Mouse (Mus musculus) gastrocnemius, adult 18-20 months (tissue): ENCODE measurements around the gene Ippk. TPM values are rescaled to one million over a fixed set of nuclear protein-coding genes. Genes with fewer than 3 reads are reported as not detected.

Experiments
- DNase-seq: peaks from one replicate; pipeline ENCODE4 v3.0.0; 2021; ENCODE audit warnings: low spot score
- total RNA-seq, 2 experiments: library from RNA; stranded (reverse); gene quantifications; 2 replicates each; pipeline ENCODE4 v1.2.3; 2021

Gene Ippk
- total RNA-seq, 2 experiments from 2014 or later, result 5.9 to 6.6 TPM

DNA sequence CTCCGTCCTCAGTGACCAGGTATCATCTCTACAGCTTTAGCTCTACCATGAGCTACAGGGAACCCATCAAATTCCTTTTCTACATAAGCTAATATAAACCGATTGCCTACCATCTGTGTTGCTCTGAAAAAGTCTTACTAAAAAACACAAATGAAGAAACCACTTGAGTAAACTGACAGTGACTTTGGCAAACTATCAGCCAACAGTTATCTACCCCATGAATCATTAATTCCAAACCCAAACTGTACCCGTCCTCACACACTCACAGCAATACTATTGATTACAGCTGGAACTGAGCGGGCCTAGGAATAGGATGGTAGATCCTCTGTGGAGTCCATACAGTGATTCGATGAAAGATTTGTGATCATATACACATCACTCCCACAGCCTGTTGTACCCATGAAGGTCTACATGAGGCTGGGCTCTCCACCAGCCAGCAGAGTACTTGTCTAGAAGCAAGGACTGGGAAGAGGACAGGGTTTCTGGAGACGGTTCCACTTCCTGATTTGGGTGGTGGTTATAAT lies 57.9 kb downstream of the Ippk start:
- DNase-seq, result no peak

- peak; percentile 77 for DNase-seq
Observed at GRCm38 (mm10) chr13:49479399-49479798, 58.4 kb downstream of the Ippk start.

GRCm38 (mm10) chr13:49480057-49480456 lies 59.0 kb downstream of the Ippk start:
- peak; percentile 90 for DNase-seq

DNA sequence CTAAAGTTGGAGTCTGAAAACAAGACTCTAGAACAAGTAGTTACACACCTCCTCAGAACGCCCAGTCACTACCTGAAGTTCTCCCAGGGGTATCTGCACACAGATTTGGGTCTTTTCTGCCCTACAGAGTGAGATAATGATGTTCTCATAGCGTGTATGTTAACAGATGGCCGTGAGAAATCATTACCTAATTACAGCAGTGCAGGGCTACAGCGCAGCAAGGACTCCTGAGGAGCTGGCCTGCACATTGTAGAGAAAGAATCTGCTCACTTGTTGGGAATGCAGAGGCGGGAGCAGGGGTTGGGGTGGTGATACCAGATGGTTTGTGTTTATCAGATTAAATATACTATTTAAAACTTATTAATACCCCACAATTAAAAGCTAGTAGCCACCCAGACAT lies 59.5 kb downstream of the Ippk start:
- DNase-seq, result peak; percentile 37

DNA sequence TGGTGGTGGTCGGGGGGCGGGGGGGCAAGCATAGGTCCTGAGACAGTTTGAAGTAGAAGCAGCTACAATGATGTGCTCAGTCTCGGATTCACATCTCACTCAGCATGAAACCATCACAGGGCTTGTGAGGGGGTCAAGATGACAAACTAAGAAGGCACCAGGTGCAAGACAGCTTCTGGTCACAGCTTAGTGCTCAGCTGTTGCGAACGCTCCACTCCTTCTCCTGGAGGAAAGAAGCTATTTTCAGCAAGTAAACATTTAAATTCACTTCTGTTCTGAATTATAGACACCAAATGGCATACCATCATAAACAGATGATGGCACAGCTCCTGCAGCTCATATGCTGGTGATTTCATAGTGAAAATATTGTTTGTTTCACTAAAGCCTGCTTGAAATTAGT lies 64.3 kb downstream of the Ippk start:
- DNase-seq, result no peak

GRCm38 (mm10) chr13:49492376-49493368 lies 71.6 kb downstream of the Ippk start, which contains the start of gene Tes3-ps:
Gene Tes3-ps (plus strand): TSS chr13:49493318.
- peak; percentile 34 for DNase-seq

GRCm38 (mm10) chr13:49504510-49504909 lies 83.5 kb downstream of the Ippk start, which contains the start of gene Ecm2:
Gene Ecm2 (plus strand): TSS chr13:49504810.
- DNase-seq, result no peak

DNA sequence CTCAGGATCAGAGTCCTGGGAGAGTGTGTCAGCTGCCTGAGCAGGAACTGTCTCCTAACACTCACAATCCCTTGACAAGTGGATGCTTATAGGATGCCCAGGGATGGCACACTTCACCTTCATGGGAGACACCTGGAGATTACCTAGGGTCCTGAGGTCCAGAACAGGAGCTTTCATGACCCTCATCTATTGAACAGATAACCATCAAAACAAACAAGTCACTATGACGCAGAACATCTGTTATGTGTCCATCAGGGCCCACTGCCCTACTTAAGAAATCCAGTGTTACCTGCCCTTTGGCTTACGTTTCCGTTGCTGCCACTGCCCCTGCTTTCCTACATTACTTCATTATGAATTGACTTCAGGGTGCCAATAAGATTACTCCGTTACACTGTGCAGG lies 84.7 kb downstream of the Ippk start:
- peak; percentile 17 for DNase-seq

- DNase-seq, result peak; percentile 21
Observed at GRCm38 (mm10) chr13:49507176-49507575, 86.1 kb downstream of the Ippk start.

Other genes with a start within 250 kb of the Ippk start
- gene Ninj1, start 233.8 kb upstream of the Ippk start, total RNA-seq, result 10 to 100 TPM; 17.3 to 23.8 TPM
- gene Card19, start 205.2 kb upstream of the Ippk start, total RNA-seq, result 100 to 1,000 TPM; 124 to 139 TPM
- gene Susd3, start 172.5 kb upstream of the Ippk start, total RNA-seq, result under 1 TPM in 1 of 2 experiments, not detected in 1; 0.24 TPM
- gene Fgd3, start 100.9 kb upstream of the Ippk start, total RNA-seq, result under 1 TPM; 0.41 to 0.90 TPM
- gene Bicd2, start 79.7 kb upstream of the Ippk start, total RNA-seq, result 10 to 100 TPM; 23.4 to 28.6 TPM
- gene Tes3-ps, start 72.1 kb downstream of the Ippk start, total RNA-seq, result 1 to 10 TPM; 1.4 to 1.6 TPM
- gene Ecm2, start 83.6 kb downstream of the Ippk start, total RNA-seq, result 1 to 10 TPM; 6.7 to 9.3 TPM
- 10 to 100 TPM in 1 of 2 experiments, 1 to 10 TPM in 1; 7.6 to 14.9 TPM for gene Aspn, start 123.2 kb downstream of the Ippk start, total RNA-seq
- gene Omd, start 161.2 kb downstream of the Ippk start, total RNA-seq, result 1 to 10 TPM in 1 of 2 experiments, under 1 TPM in 1; 0.82 to 2.1 TPM
- gene Ogn, start 186.8 kb downstream of the Ippk start, total RNA-seq, result 10 to 100 TPM; 18.4 to 31.0 TPM
- gene Cenpp, start 231.5 kb downstream of the Ippk start, total RNA-seq, result 1 to 10 TPM; 1.1 to 1.3 TPM
- 10 to 100 TPM; 13.7 to 15.5 TPM for gene Nol8, start 231.8 kb downstream of the Ippk start, total RNA-seq